Mouse (Mus musculus) stomach, postnatal 0 days (tissue): ENCODE results near the gene Sppl2c.

ENCODE experiments used
- CTCF ChIP-seq: IDR thresholded peaks from 2 replicates; pipeline ENCODE4 v1.5.1; 2016; ENCODE audit warnings: antibody characterized with exemption, low read depth, mild to moderate bottlenecking, moderate library complexity
- EP300 ChIP-seq: optimal IDR thresholded peaks from 2 replicates; pipeline ENCODE3; 2016; ENCODE audit warnings: antibody characterized with exemption

GRCm38 (mm10) chr11:104179804-104180203 is 6.3 kb upstream of the Sppl2c start:
- TF ChIP-seq EP300 = no peak
- no peak for TF ChIP-seq CTCF
